Mouse (Mus musculus) lung, postnatal 0 days (tissue): ENCODE results near the gene Rpl22. TPM values are rescaled to one million over a fixed set of nuclear protein-coding genes. Genes with fewer than 3 reads are reported as not detected.
A peak's percentile ranks its signal among the peaks of the same experiment; 100 is the strongest.

Experiments
- ATAC-seq: fragments of 200-750 bp; cut with Nextera tagmentation; 2 replicates; pipeline ENCODE4 v1.8.0; 2017; ENCODE audit warnings: moderate library complexity
- DNase-seq: peaks from one replicate; pipeline ENCODE4 v3.0.0-alpha.2; 2016; ENCODE audit warnings: low spot score
- H3K27ac ChIP-seq: fragments of 300-500 bp; sonication (generic); 2 replicates; pipeline ENCODE4 v1.5.1; 2014; ENCODE audit warnings: antibody characterized with exemption, mild to moderate bottlenecking, low read length, mixed read lengths
- H3K27me3 ChIP-seq: fragments of 300-500 bp; sonication (generic); replicated peaks from 2 replicates; pipeline ENCODE4 v1.6.1; 2014; ENCODE audit warnings: low read length, mixed read lengths; ENCODE audit not compliant: insufficient read depth
- H3K36me3 ChIP-seq: fragments of 300-500 bp; sonication (generic); 2 replicates; pipeline ENCODE4 v1.6.1; 2014; ENCODE audit warnings: low read length, mixed read lengths; ENCODE audit not compliant: insufficient read depth
- H3K4me1 ChIP-seq: fragments of 300-500 bp; sonication (generic); 2 replicates; pipeline ENCODE4 v1.6.1; 2014; ENCODE audit warnings: antibody characterized with exemption, low read depth, low read length, mixed read lengths; ENCODE audit not compliant: insufficient read depth
- H3K4me2 ChIP-seq: fragments of 300-500 bp; sonication (generic); replicated peaks from 2 replicates; pipeline ENCODE4 v1.6.1; 2014; ENCODE audit warnings: low read depth, mild to moderate bottlenecking, low read length, moderate library complexity, mixed read lengths
- H3K4me3 ChIP-seq: fragments of 300-500 bp; sonication (generic); 2 replicates; pipeline ENCODE4 v1.5.1; 2014; ENCODE audit warnings: low read depth, low read length
- H3K9ac ChIP-seq: fragments of 300-500 bp; sonication (generic); replicated peaks from 2 replicates; pipeline ENCODE4 v1.6.1; 2014; ENCODE audit warnings: low read depth, mild to moderate bottlenecking
- H3K9me3 ChIP-seq: fragments of 300-500 bp; sonication (generic); 2 replicates; pipeline ENCODE4 v1.6.1; 2016; ENCODE audit warnings: low read length, mixed read lengths
- CTCF ChIP-seq: IDR thresholded peaks from 2 replicates; pipeline ENCODE4 v1.5.1; 2016; ENCODE audit warnings: antibody characterized with exemption, mild to moderate bottlenecking
- EP300 ChIP-seq: IDR thresholded peaks from 2 replicates; pipeline ENCODE4 v1.6.1; 2016; ENCODE audit warnings: antibody characterized with exemption, mild to moderate bottlenecking, control low read depth
- WGBS: fragments of 180-500 bp; shearing (Covaris S2); extraction: QIAGEN DNeasy Blood & Tissue Kit; methylation state at CpG from one replicate; pipeline ENCODE4 v1.1.7; 2014; 5-methylcytosine and 5-hydroxymethylcytosine counted together
- polyA plus RNA-seq: library from polyadenylated mRNA; unstranded; fragments of >200 nt; fragmentation: Nextera tagmentation; extraction: Ambion mirVana; gene quantifications from 2 replicates; pipeline ENCODE4 v1.2.1, GENCODE M21; 2015

Gene Rpl22
- polyA plus RNA-seq, 1 experiment from 2014 or later, result 265 TPM

- TF ChIP-seq CTCF (no peak), EP300 (no peak)
- peak overlapping the region; percentile 87 for H3K4me3 ChIP-seq
- H3K9ac ChIP-seq, result peak overlapping the region; percentile 62
- H3K27ac ChIP-seq, result no peak overlapping the region
- H3K4me1 ChIP-seq, result peaks cover 7% of the 10 kb centered on the region
- no peak for DNase-seq
- no peaks in the 10 kb centered on the region for H3K9me3 ChIP-seq
- H3K27me3 ChIP-seq, result no peaks in the 10 kb centered on the region
- ATAC-seq, result no peak
- peak overlapping the region; percentile 73 for H3K4me2 ChIP-seq
- peaks cover 11% of the 10 kb centered on the region for H3K36me3 ChIP-seq
- 2% methylated on average over 11 of the region's 11 CpGs for WGBS
These were observed 1.0 kb downstream of the Rpl22 start for GRCm38 (mm10) chr4:152326543-152326942.

- no peaks in the 10 kb centered on the region for H3K27me3 ChIP-seq
- peaks cover 7% of the 10 kb centered on the region for H3K4me1 ChIP-seq
- H3K4me2 ChIP-seq, result no peak overlapping the region
- H3K27ac ChIP-seq, result no peak overlapping the region
- no peak overlapping the region for H3K4me3 ChIP-seq
- no peak overlapping the region for H3K9ac ChIP-seq
- 68% methylated on average over 6 of the region's 6 CpGs for WGBS
- ATAC-seq (no peak), DNase-seq (no peak)
- H3K36me3 ChIP-seq, result peaks cover 11% of the 10 kb centered on the region
- H3K9me3 ChIP-seq, result no peaks in the 10 kb centered on the region
- TF ChIP-seq CTCF, result peak; percentile 63
- no peak for TF ChIP-seq EP300
These were observed 3.1 kb downstream of the Rpl22 start for GRCm38 (mm10) chr4:152328691-152329090.

- no peak overlapping the region for H3K4me3 ChIP-seq
- H3K27ac ChIP-seq, result no peak overlapping the region
- H3K9me3 ChIP-seq, result no peaks in the 10 kb centered on the region
- 0 out of 2 replicates have a peak, but pooled peaks cover 6% of the 10 kb centered on the region for H3K27me3 ChIP-seq
- peak; percentile 82 for DNase-seq
- 19% methylated on average over 2 of the region's 2 CpGs for WGBS
- H3K36me3 ChIP-seq, result peaks cover 11% of the 10 kb centered on the region
- peak; percentile 98 for TF ChIP-seq CTCF
- no peak for TF ChIP-seq EP300
- no peak overlapping the region for H3K4me2 ChIP-seq
- peak; percentile 74 for ATAC-seq
- H3K9ac ChIP-seq, result no peak overlapping the region
- no peaks in the 10 kb centered on the region for H3K4me1 ChIP-seq
These were observed 7.4 kb downstream of the Rpl22 start for GRCm38 (mm10) chr4:152332952-152333351.

GRCm38 (mm10) chr4:152333587-152333986 lies 8.0 kb downstream of the Rpl22 start:
- H3K27me3 ChIP-seq, result peaks cover 12% of the 10 kb centered on the region; the same call in 1 of the 2 replicates
- no peak overlapping the region for H3K9ac ChIP-seq
- no peak for TF ChIP-seq EP300
- no peak for TF ChIP-seq CTCF
- DNase-seq, result no peak
- H3K9me3 ChIP-seq, result no peaks in the 10 kb centered on the region
- H3K36me3 ChIP-seq, result peaks cover 11% of the 10 kb centered on the region
- ATAC-seq, result no peak
- no peak overlapping the region for H3K4me3 ChIP-seq
- WGBS, result 94% methylated on average over 12 of the region's 12 CpGs
- H3K27ac ChIP-seq, result no peak overlapping the region
- H3K4me2 ChIP-seq, result no peak overlapping the region
- no peaks in the 10 kb centered on the region for H3K4me1 ChIP-seq

- Histone ChIP-seq H3K27me3 (peaks cover 35% of the 10 kb centered on the region), H3K27ac (no peak overlapping the region), H3K4me1 (no peaks in the 10 kb centered on the region), H3K36me3 (no peaks in the 10 kb centered on the region), H3K4me2 (no peak overlapping the region), H3K9me3 (no peaks in the 10 kb centered on the region), H3K9ac (no peak overlapping the region), H3K4me3 (no peak overlapping the region)
- WGBS, result 22% methylated on average over 6 of the region's 6 CpGs
- TF ChIP-seq CTCF (no peak), EP300 (no peak)
- no peak for ATAC-seq
- no peak for DNase-seq
These were observed 12.2 kb downstream of the Rpl22 start for GRCm38 (mm10) chr4:152337772-152338171.

- no peak within 1 kb of the TSS for H3K27ac ChIP-seq
- peak within 1 kb of the TSS; percentile 42 for H3K4me3 ChIP-seq
- ATAC-seq, result no peak
- H3K9ac ChIP-seq, result no peak within 1 kb of the TSS
- TF ChIP-seq CTCF (no peak), EP300 (no peak)
- H3K36me3 ChIP-seq, result no peaks in the 10 kb centered on the region
- H3K4me1 ChIP-seq, result no peaks in the 10 kb centered on the region
- no peaks in the 10 kb centered on the region for H3K9me3 ChIP-seq
- DNase-seq, result no peak
- H3K4me2 ChIP-seq, result peak within 1 kb of the TSS; percentile 78
- H3K27me3 ChIP-seq, result peaks cover 35% of the 10 kb centered on the region
- under 1% methylated on average over 67 of the region's 120 CpGs for WGBS
These were observed 13.1 kb downstream of the Rpl22 start, which contains the start of gene Chd5 for GRCm38 (mm10) chr4:152338419-152339292. Chd5 (plus strand) TSS chr4:152338651.
